Mouse (Mus musculus) thymus, postnatal 10 days (tissue): ENCODE measurements around the gene Gm3776.
"Not testable (repeated sequence)": the region's sequence is repeated elsewhere in the genome, so short reads cannot be mapped to it uniquely, and the experiment has no call there.

Experiments
- DNase-seq, 2 experiments: peaks; one replicate each; pipeline ENCODE4 v3.0.0; 2021; ENCODE audit warnings: low spot score in 2 of 2

Gm3776 gene

DNA sequence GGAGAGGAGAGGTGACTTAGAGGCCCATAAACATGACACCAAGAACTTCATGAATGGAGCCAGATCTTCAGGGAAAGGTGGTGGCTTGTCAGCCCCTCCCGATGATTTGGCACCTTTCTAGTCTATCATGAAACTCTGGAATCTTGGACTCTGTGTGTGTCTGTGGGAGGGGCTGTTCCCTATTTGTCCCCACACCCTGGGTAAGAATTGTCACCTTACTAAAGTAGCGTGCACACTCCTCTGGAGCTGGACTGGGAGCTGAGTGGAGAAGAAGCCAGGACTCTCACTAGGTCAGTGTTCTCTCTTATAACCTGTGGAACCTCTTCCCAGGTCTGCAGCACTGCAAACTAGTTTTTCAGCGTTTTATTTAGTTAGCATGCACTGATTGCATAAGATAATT is at the start of gene Gm3776:
Gene Gm3776, plus strand, starts transcription at position 216 of the 400 bp plus-strand sequence.
- not testable (repeated sequence) for DNase-seq

- no peak for DNase-seq
These were observed 48.0 kb upstream of the Gm3776 start for GRCm38 (mm10) chr9:78208956-78209355.

DNA sequence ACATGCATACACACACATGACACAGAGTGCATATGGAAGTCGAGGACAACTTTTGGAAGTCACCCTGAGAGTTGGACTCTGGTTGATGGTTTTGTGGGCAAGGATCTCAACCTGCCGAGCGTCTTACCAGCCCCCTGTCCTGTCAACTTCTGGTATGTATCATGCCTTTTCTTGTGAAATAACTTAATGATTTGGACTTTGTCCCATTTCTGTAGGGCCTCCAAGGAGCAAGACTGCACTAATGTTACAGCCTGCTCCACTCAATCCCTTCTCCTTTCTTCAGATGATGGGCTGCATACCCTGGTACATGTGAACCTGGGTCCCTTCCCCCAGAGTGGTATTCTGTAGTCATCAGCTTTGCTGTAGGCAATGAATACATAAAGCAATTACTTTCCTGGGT is 46.9 kb upstream of the Gm3776 start:
- no peak for DNase-seq

- DNase-seq = no peak
These were observed 46.1 kb upstream of the Gm3776 start for GRCm38 (mm10) chr9:78210821-78211220.

GRCm38 (mm10) chr9:78211521-78211920 is 45.4 kb upstream of the Gm3776 start:
- no peak for DNase-seq

GRCm38 (mm10) chr9:78212341-78213049 is 44.4 kb upstream of the Gm3776 start:
- DNase-seq = no peak

DNA sequence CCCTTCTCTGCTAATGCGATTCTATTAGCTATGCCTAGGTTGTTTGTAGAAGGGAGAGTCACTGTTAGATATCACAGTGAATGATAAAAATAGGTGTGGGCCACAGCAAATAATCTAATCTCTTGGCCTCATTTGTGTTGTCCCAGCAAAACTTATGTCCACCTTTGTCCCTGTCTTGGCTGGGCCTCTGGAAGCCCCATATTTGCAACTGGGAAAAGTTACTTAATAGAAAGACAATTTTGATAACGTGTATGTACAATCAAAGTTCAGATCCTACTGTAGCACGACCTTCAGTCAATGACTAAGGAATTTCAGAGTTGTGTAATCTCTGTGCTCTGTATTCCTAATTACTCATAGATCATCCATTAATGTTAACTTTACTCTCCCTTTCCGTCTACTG is 39.9 kb upstream of the Gm3776 start:
- DNase-seq = no peak

- DNase-seq = no peak
These were observed 34.3 kb upstream of the Gm3776 start for GRCm38 (mm10) chr9:78222616-78223015.

DNA sequence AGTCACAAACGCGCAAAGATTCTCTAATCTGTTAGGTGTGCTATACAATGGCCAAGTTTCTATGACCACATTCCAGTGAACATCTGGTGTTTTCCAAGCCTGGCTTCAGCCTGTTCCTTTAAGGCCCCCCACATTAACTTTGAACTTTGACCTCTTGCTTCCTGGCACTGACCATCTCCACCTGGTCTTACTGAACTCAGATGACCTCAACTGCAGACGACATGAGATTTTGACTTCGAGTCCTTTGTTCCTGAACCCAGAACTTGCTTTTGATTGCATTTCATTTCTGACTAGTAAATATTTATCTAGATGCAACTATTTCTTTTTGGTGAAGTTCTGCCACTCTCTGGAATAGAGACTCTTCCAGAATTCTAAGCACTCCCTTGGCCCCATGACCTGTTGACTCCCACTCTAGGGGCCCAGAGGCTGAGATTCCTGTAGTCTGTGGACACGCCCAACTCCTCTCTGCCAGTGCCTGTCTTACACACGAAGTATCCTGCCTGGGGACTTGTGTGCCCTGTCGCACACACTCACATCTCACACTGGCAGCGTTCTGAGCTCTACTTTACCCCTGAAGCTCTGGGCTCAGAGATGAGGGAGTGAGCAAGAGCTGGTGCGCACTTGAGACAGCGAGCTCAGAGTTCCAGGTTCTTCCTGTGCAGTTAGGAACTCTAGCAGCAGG is 33.6 kb upstream of the Gm3776 start:
- DNase-seq = no peak

DNA sequence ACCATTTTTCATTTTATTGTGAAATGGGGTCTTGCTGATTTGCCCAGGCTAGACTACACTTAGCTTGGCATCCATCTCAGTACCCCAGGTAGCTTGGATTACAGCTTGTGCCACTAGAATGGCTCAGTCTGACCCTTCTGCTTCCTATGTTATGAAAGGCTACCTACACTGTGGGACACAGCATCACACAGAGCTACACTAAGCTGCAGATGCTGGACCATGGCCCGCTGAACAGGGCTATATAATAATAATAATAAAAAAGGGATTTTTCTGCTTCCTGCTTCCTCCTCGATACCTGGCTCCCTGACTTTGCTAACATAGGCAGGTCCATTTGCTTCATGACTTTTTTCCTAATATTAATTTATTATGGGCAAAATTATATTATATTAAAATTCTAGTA is 32.5 kb upstream of the Gm3776 start:
- DNase-seq = no peak

DNA sequence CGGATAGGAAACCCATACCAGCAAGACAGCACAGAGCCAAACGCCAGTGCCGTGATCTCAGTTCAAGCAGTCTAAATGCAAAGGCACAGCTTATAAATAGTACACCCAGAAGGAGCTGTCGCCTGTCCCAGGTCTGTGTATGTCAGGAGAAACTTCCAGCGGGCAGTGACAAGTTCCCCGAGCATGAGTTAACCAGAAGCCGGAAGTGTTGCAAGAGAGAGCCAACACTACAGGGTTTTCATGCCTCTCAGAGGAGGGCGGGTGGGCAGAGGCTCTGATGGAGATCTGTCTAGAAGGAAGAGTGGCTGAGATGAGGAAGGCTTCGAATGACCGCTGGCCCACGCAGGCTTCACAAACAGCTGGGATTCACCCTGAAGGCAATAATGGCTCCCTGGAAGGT is 31.6 kb upstream of the Gm3776 start:
- DNase-seq = no peak

DNA sequence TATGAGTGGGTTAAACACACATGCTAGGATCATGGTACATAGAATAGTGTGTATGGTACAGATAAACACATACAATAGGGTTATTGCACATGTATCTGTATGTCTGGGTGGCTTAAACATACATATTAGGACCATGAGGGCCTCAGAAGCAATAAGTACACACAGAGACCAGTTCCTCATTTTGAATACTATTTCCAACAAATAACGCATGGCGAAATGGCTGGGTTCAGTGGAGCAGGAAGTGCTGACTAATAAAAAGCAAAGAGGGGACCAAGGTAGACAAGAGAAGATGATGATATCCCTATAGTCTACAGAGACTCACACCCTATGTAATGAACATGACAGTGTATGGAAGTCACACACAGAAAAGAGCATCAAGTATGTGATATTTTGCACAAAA is 28.8 kb upstream of the Gm3776 start:
- no peak for DNase-seq

GRCm38 (mm10) chr9:78229658-78230057 is 27.3 kb upstream of the Gm3776 start:
- not testable (repeated sequence) for DNase-seq

GRCm38 (mm10) chr9:78230461-78230860 is 26.5 kb upstream of the Gm3776 start, which contains the start of gene Gsta1:
TSS of gene Gsta1 (plus strand) at chr9:78230656.
- DNase-seq = not testable (repeated sequence)

GRCm38 (mm10) chr9:78233121-78233695 is 23.7 kb upstream of the Gm3776 start:
- not testable (repeated sequence) for DNase-seq

DNA sequence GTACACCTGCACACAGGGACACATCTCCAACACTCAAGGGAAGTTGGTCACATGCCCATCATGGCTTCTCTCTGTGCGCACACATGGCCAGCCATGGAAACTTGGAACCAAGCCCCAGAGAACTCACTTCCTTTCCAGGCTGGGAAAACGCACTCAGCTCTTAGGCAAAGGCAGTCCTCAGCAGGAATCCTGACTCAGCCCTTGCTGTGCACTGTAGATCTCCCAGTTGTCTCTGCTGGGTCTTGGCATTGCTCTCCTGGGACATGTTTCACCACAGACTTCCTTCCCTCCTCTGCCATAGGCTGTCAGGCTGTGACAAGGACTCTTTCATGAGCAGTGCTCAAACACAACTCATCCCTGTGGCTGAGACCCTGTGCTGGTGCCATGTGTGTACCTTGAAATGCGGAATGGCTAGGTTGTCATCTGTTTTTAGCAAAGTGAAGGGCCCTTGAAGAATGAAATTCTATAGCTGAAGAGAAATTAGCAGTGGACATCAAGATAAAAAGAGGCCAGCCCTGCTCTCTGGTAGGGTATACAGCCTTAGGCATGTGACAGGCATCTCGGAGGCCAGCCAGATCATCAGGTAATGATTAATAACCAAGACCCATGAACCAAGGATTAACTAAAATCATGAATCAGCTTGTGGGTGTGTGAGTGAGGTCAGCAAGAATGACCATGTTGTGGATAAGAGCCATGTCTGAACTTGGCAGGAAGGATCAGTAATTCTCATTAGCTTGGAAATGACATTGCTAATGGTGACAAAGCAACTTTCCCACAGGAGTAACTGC is 1.1 kb upstream of the Gm3776 start:
- not testable (repeated sequence) for DNase-seq

- DNase-seq = peak; percentile 3 to 45
These were observed 2.8 kb downstream of the Gm3776 start for GRCm38 (mm10) chr9:78259688-78260087.

- DNase-seq = not testable (repeated sequence)
These were observed 14.0 kb downstream of the Gm3776 start for GRCm38 (mm10) chr9:78270945-78271344.

DNA sequence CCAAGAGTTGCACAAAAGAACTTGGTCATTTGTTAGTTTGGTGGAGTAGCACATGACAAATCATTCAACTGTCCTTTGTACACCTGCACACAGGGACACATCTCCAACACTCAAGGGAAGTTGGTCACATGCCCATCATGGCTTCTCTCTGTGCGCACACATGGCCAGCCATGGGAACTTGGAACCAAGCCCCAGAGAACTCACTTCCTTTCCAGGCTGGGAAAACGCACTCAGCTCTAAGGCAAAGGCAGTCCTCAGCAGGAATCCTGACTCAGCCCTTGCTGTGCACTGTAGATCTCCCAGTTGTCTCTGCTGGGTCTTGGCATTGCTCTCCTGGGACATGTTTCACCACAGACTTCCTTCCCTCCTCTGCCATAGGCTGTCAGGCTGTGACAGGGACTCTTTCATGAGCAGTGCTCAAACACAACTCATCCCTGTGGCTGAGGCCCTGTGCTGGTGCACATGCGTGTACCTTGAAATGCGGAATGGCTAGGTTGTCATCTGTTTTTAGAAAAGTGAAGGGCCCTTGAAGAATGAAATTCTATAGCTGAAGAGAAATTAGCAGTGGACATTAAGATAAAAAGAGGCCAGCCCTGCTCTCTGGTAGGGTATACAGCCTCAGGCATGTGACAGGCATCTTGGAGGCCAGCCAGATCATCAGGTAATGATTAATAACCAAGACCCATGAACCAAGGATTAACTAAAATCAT is 25.2 kb downstream of the Gm3776 start:
- DNase-seq = not testable (repeated sequence)

DNA sequence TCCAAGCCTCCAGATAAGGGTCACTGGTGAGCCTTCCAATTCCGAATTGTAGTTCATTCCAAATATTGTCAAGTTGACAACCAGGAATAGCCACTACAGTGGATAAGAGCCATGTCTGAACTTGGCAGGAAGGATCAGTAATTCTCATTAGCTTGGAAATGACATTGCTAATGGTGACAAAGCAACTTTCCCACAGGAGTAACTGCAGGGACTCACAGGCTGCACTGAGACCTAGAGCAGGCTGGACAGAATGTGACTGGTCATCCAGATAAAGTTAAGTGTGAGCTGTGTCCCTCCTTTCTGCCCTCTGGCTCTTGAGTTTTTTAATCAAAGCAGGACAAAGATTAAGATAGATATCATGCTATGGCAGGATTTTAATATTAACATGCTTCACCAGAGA is 32.1 kb downstream of the Gm3776 start:
- not testable (repeated sequence) for DNase-seq

DNA sequence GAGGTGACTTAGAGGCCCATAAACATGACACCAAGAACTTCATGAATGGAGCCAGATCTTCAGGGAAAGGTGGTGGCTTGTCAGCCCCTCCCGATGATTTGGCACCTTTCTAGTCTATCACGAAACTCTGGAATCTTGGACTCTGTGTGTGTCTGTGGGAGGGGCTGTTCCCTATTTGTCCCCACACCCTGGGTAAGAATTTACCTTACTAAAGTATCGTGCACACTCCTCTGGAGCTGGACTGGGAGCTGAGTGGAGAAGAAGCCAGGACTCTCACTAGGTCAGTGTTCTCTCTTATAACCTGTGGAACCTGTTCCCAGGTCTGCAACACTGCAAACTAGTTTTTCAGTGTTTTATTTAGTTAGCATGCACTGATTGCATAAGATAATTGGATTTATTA is 32.8 kb downstream of the Gm3776 start, which contains the start of gene Gm10639:
Gene Gm10639, plus strand, starts transcription at position 201 of the 400 bp plus-strand sequence.
- DNase-seq = not testable (repeated sequence)
